Mouse (Mus musculus) lung, postnatal 0 days (tissue): ENCODE results near the gene Elmo1. TPM values are rescaled to one million over a fixed set of nuclear protein-coding genes. Genes with fewer than 3 reads are reported as not detected.

Source experiments
- ATAC-seq: fragments of 200-750 bp; cut with Nextera tagmentation; 2 replicates; pipeline ENCODE4 v1.8.0; 2017; ENCODE audit warnings: moderate library complexity
- DNase-seq: peaks from one replicate; pipeline ENCODE4 v3.0.0-alpha.2; 2016; ENCODE audit warnings: low spot score
- H3K27ac ChIP-seq: fragments of 300-500 bp; sonication (generic); 2 replicates; pipeline ENCODE4 v1.5.1; 2014; ENCODE audit warnings: antibody characterized with exemption, mild to moderate bottlenecking, low read length, mixed read lengths
- H3K27me3 ChIP-seq: fragments of 300-500 bp; sonication (generic); replicated peaks from 2 replicates; pipeline ENCODE4 v1.6.1; 2014; ENCODE audit warnings: low read length, mixed read lengths; ENCODE audit not compliant: insufficient read depth
- H3K36me3 ChIP-seq: fragments of 300-500 bp; sonication (generic); 2 replicates; pipeline ENCODE4 v1.6.1; 2014; ENCODE audit warnings: low read length, mixed read lengths; ENCODE audit not compliant: insufficient read depth
- H3K4me1 ChIP-seq: fragments of 300-500 bp; sonication (generic); 2 replicates; pipeline ENCODE4 v1.6.1; 2014; ENCODE audit warnings: antibody characterized with exemption, low read depth, low read length, mixed read lengths; ENCODE audit not compliant: insufficient read depth
- H3K4me2 ChIP-seq: fragments of 300-500 bp; sonication (generic); replicated peaks from 2 replicates; pipeline ENCODE4 v1.6.1; 2014; ENCODE audit warnings: low read depth, mild to moderate bottlenecking, low read length, moderate library complexity, mixed read lengths
- H3K4me3 ChIP-seq: fragments of 300-500 bp; sonication (generic); 2 replicates; pipeline ENCODE4 v1.5.1; 2014; ENCODE audit warnings: low read depth, low read length
- H3K9ac ChIP-seq: fragments of 300-500 bp; sonication (generic); replicated peaks from 2 replicates; pipeline ENCODE4 v1.6.1; 2014; ENCODE audit warnings: low read depth, mild to moderate bottlenecking
- H3K9me3 ChIP-seq: fragments of 300-500 bp; sonication (generic); 2 replicates; pipeline ENCODE4 v1.6.1; 2016; ENCODE audit warnings: low read length, mixed read lengths
- CTCF ChIP-seq: IDR thresholded peaks from 2 replicates; pipeline ENCODE4 v1.5.1; 2016; ENCODE audit warnings: antibody characterized with exemption, mild to moderate bottlenecking
- EP300 ChIP-seq: IDR thresholded peaks from 2 replicates; pipeline ENCODE4 v1.6.1; 2016; ENCODE audit warnings: antibody characterized with exemption, mild to moderate bottlenecking, control low read depth
- WGBS: fragments of 180-500 bp; shearing (Covaris S2); extraction: QIAGEN DNeasy Blood & Tissue Kit; methylation state at CpG from one replicate; pipeline ENCODE4 v1.1.7; 2014; 5-methylcytosine and 5-hydroxymethylcytosine counted together
- polyA plus RNA-seq: library from polyadenylated mRNA; unstranded; fragments of >200 nt; fragmentation: Nextera tagmentation; extraction: Ambion mirVana; gene quantifications from 2 replicates; pipeline ENCODE4 v1.2.1, GENCODE M21; 2015

The Elmo1 gene
- polyA plus RNA-seq, 1 experiment from 2014 or later: 20.8 TPM

DNA sequence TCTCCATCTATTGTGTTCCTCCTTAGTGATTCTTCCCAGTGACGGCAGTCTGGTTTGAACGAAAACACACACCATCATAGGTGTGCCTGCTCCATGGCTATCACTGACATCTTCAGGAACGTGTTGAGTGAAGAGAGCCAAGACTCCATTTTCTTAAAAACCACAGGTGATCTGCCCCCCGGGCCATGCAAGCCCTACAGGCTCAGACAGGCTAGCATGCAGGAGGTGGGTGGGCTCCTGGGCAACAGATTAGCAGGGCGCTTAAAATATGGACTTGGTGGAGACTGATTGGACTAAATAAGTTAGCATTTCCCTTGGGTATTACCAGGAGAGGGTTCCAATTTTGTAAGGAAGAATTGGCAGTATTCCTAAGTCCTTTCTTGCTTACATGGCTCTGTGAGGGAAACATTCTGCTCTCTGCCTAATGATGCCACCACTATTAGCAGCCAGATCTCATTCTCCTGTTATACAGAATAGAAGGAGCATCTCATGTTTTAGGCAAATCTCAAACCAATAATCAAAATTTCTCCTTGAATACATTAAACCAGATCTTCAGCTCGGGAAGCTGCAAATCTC is 101.7 kb downstream of the Elmo1 start:
- WGBS: 83% methylated on average over 6 of the region's 6 CpGs
- no peak overlapping the region for H3K4me2 ChIP-seq
- no peak for DNase-seq
- H3K27me3 ChIP-seq: no peaks in the 10 kb centered on the region
- 0 out of 2 replicates have a peak, but pooled peaks cover 11% of the 10 kb centered on the region for H3K36me3 ChIP-seq
- no peak overlapping the region for H3K9ac ChIP-seq
- no peak overlapping the region for H3K27ac ChIP-seq
- no peak for ATAC-seq
- no peak overlapping the region for H3K4me3 ChIP-seq
- H3K9me3 ChIP-seq: no peaks in the 10 kb centered on the region
- TF ChIP-seq CTCF: no peak
- TF ChIP-seq EP300: no peak
- H3K4me1 ChIP-seq: no peaks in the 10 kb centered on the region; the same call in 1 of the 2 replicates

DNA sequence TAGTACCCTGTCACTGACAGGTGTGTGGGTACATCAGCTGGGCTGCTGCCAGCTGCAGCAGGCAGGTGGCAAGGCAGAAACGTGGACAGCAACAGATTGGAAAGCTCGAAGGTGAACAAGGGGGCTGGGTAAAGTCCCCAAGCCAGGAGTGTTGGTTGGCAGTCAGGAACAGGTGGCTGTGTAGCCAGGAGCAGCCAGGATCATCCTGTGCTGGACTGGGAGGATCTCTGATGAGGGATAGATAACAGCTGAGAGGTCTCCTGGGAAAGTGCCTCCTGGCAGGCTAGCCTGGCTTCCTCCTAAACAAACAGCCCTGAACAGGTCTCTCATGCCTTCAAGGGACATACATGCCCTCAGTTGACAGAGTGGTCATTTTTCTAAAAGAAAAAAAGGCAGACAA is 110.2 kb downstream of the Elmo1 start:
- Histone ChIP-seq H3K9me3 (no peaks in the 10 kb centered on the region), H3K9ac (no peak overlapping the region), H3K4me3 (no peak overlapping the region), H3K27me3 (no peaks in the 10 kb centered on the region), H3K36me3 (no peaks in the 10 kb centered on the region), H3K4me1 (no peaks in the 10 kb centered on the region), H3K4me2 (no peak overlapping the region), H3K27ac (no peak overlapping the region)
- ATAC-seq (no peak), DNase-seq (no peak)
- TF ChIP-seq EP300 (no peak), CTCF (no peak)
- WGBS: 45% methylated on average over 2 of the region's 2 CpGs

DNA sequence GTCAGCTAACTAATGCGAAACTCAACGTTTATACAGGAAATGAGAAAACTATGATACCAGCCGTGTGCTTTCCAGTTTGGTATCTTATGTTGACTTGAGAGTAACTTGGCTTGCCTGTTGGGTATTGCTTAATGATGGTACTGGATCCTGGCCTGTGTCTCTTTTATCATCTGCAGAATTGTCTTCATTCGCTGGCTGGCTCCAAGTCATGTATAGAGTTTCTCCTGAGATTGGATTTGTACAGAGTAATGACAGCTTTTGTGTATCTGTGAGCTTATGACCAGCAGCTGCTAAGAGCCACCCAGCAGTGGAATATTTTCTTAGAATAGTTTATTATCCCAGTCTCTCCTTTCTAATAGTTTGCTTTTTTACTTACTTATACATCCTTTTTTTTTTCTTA is 112.2 kb downstream of the Elmo1 start:
- no peaks in the 10 kb centered on the region for H3K9me3 ChIP-seq
- no peaks in the 10 kb centered on the region for H3K4me1 ChIP-seq
- H3K4me2 ChIP-seq: no peak overlapping the region
- WGBS: 63% methylated on average over 4 of the region's 4 CpGs
- TF ChIP-seq CTCF: no peak
- H3K4me3 ChIP-seq: no peak overlapping the region
- no peaks in the 10 kb centered on the region for H3K36me3 ChIP-seq
- no peak overlapping the region for H3K27ac ChIP-seq
- H3K9ac ChIP-seq: no peak overlapping the region
- H3K27me3 ChIP-seq: no peaks in the 10 kb centered on the region
- peak; percentile 77 for ATAC-seq
- peak; percentile 75 for DNase-seq

DNA sequence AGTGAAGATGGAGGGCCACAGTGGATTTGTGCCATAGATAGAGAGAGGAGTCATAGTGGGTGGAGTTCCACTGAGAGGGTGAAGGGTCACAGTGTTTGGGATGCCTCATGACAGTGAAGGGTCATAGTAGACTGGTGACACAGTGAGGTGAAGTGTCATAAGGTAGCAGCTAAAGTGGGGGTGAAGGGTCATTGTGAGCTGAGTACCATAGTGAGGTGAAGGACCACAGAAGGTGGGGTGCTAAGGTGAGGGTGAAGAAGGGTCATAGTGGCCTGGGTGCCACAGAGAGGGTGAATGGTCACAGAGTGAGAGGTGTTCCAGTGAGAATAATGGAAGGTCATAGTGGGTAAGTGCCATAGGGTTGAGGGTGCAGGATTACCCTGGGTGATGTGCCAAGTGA is 113.8 kb downstream of the Elmo1 start:
- H3K4me3 ChIP-seq: no peak overlapping the region
- no peaks in the 10 kb centered on the region for H3K36me3 ChIP-seq
- no peaks in the 10 kb centered on the region for H3K4me1 ChIP-seq
- DNase-seq: no peak
- H3K4me2 ChIP-seq: no peak overlapping the region
- H3K27ac ChIP-seq: no peak overlapping the region
- H3K9ac ChIP-seq: no peak overlapping the region
- TF ChIP-seq CTCF (no peak), EP300 (no peak)
- ATAC-seq: no peak
- H3K9me3 ChIP-seq: no peaks in the 10 kb centered on the region
- no peaks in the 10 kb centered on the region for H3K27me3 ChIP-seq

DNA sequence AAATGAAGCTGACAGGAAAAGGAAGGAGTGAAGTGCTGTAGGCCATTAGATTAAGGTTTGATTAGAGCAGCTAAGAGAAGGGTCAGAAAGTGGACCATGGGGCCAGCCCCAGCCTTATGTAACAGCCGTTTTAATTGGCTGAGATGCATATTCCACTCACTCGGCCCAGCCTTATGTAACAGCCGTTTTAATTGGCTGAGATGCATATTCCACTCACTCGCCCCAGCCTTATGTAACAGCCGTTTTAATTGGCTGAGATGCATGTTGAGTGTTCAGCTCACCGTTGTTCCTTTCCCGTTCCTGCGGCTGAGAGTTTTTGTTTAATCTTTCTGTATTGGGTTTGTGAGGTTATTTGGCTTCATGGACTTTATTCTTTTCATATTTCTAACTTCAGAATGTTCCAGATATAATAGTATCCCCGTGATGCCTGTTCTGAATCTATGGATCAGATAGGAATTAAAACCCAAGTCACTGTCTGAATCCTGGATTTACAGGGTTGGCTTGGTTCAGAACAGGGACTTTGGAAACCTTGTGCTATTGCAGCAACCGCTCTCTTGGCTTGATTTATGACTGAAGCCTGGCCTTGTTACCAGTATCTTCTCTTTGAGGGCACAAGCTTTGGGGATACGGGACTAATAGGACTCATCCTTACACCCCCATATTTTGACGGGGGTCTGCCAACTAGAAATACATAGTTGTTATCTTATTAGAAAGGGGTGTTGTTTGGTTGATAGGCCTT is 114.8 kb downstream of the Elmo1 start:
- Histone ChIP-seq H3K36me3 (no peaks in the 10 kb centered on the region), H3K4me3 (no peak overlapping the region), H3K4me2 (no peak overlapping the region), H3K27ac (no peak overlapping the region), H3K4me1 (no peaks in the 10 kb centered on the region), H3K27me3 (no peaks in the 10 kb centered on the region), H3K9ac (no peak overlapping the region), H3K9me3 (no peaks in the 10 kb centered on the region)
- WGBS: 75% methylated on average over 12 of the region's 12 CpGs
- no peak for ATAC-seq
- DNase-seq: no peak
- TF ChIP-seq EP300 (no peak), CTCF (no peak)

DNA sequence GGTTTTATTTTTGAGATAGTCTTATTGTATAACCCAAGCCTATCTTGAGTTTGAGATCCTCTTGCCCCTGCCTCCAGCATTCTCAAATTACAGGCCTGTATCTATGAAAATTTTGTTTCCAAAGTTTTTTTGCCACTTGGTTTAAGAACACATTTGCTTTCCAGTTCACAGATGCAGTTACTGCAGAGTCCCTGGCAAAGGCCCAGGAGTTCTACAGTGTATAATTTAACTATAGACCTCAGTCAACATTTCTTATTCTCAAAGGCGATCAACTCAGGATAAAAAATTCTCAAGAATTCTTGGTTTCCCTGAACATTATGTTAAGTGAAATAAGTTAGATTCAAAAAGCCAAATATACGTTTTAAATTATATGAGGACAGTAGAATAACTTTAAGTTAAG is 115.3 kb downstream of the Elmo1 start:
- ATAC-seq (no peak), DNase-seq (no peak)
- H3K27ac ChIP-seq: no peak overlapping the region
- H3K27me3 ChIP-seq: no peaks in the 10 kb centered on the region
- H3K4me3 ChIP-seq: no peak overlapping the region
- no peaks in the 10 kb centered on the region for H3K9me3 ChIP-seq
- WGBS: 64% methylated on average over 2 of the region's 2 CpGs
- H3K36me3 ChIP-seq: no peaks in the 10 kb centered on the region
- no peak overlapping the region for H3K4me2 ChIP-seq
- TF ChIP-seq CTCF (no peak), EP300 (no peak)
- no peaks in the 10 kb centered on the region for H3K4me1 ChIP-seq
- no peak overlapping the region for H3K9ac ChIP-seq
